Mouse (Mus musculus) c-Kit-positive CD71-positive TER-119-positive erythroid progenitor cells, embryonic 14.5 days (primary cell): ENCODE data around the gene Fam3c.
"Not testable (repeated sequence)": the region's sequence is repeated elsewhere in the genome, so short reads cannot be mapped to it uniquely, and the experiment has no call there.

Experiments
- DNase-seq: peaks from one replicate; pipeline ENCODE4 v3.0.0-alpha.2; 2013; ENCODE audit warnings: low spot score

The Fam3c gene

GRCm38 (mm10) chr6:22290790-22291189 lies 65.3 kb downstream of the Fam3c start:
- no peak for DNase-seq

GRCm38 (mm10) chr6:22289461-22290021 lies 66.5 kb downstream of the Fam3c start:
- no peak for DNase-seq

GRCm38 (mm10) chr6:22288737-22289460 lies 67.1 kb downstream of the Fam3c start:
- no peak for DNase-seq

- DNase-seq = no peak
Observed at GRCm38 (mm10) chr6:22288004-22288736, 67.9 kb downstream of the Fam3c start, which contains the start of gene Wnt16. Wnt16 (plus strand) TSS chr6:22288227.

GRCm38 (mm10) chr6:22282405-22282804 lies 73.6 kb downstream of the Fam3c start:
- DNase-seq = no peak

- no peak for DNase-seq
Observed at GRCm38 (mm10) chr6:22280217-22280861, 75.7 kb downstream of the Fam3c start.

GRCm38 (mm10) chr6:22277941-22278340 lies 78.1 kb downstream of the Fam3c start:
- DNase-seq = no peak

GRCm38 (mm10) chr6:22269840-22270521 lies 86.1 kb downstream of the Fam3c start:
- no peak for DNase-seq

GRCm38 (mm10) chr6:22268677-22269076 lies 87.4 kb downstream of the Fam3c start:
- no peak for DNase-seq

- DNase-seq = no peak
Observed at GRCm38 (mm10) chr6:22267807-22268667, 88.0 kb downstream of the Fam3c start.

GRCm38 (mm10) chr6:22266018-22266417 lies 90.0 kb downstream of the Fam3c start:
- no peak for DNase-seq

- DNase-seq = not testable (repeated sequence)
Observed at GRCm38 (mm10) chr6:22264094-22264493, 91.9 kb downstream of the Fam3c start.

GRCm38 (mm10) chr6:22262519-22262918 lies 93.5 kb downstream of the Fam3c start:
- DNase-seq = no peak

- DNase-seq = no peak
Observed at GRCm38 (mm10) chr6:22258784-22259183, 97.3 kb downstream of the Fam3c start.
